Comparison of ENCODE assay signal across 15 mouse cellular contexts in the genomic region with DNA sequence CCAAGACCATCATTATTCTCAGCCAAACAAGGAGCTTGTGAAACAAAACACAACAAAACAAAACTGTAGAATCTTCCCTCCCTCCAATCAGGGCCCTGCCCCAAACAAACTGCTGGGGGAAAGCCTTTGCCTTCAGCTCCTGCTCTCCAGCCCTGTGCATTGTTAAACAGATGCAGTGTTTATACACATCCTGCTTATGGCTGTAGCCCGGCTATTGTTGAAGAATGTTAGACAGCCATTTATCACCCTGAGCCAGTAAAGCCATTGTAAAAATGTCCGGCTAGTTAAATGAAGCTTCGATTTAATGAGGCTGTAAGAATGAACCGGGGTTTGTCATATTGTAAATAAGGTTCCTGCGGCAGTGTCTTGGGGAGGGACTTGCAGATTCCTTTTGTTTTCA.
DNase-seq lines count a peak whose midpoint lies in the region; ATAC-seq and TF ChIP-seq lines count a peak whose summit lies in the region.
"Had no signal": no experiment of that assay in that cellular context is flagged by ENCODE, and none has a peak within 500 bp of the region (broad histone marks: within the 10 kb centered on the region; RNA-seq: fewer than 3 reads in every experiment).

No protein-coding gene starts in this region.

- no peak for DNase-seq in forebrain, embryonic 10.5 days (ENCODE audit: extremely low spot score, low spot score)
- no peak for DNase-seq in forebrain, postnatal 0 days
- DNase-seq in ZHBTc4 (ENCODE audit: low read depth, low spot score), result peak; percentile 77
- no peak for DNase-seq in ovary, adult 18-20 months (ENCODE audit: low spot score)
- no peak for DNase-seq in liver, postnatal 0 days
- DNase-seq in liver, embryonic 11.5 days (ENCODE audit: low spot score), result no peak
- DNase-seq: adrenal gland, postnatal 10 days; cerebellum, adult 11-12 months; gastrocnemius, postnatal 25 days; kidney, postnatal 14 days; thymus, postnatal 14 days had no signal

- H3K9ac ChIP-seq in forebrain, postnatal 0 days, result no peak overlapping the region
- no peak overlapping the region; the same call in 1 of the 2 replicates for H3K9ac ChIP-seq in hindbrain, embryonic 12.5 days
- H3K9ac ChIP-seq in midbrain, embryonic 15.5 days, result no peak overlapping the region
- no peak overlapping the region for H3K9ac ChIP-seq in liver, postnatal 0 days (replicated peaks)
- H3K9ac ChIP-seq in liver, embryonic 11.5 days (ENCODE audit: low read depth, low read length), result no peak overlapping the region
- H3K9ac ChIP-seq: heart, embryonic 15.5 days; liver, embryonic 14.5 days had no signal

- no peaks in the 10 kb centered on the region for H3K9me3 ChIP-seq in forebrain, embryonic 10.5 days
- H3K9me3 ChIP-seq in forebrain, postnatal 0 days (ENCODE audit: low read length), result no peaks in the 10 kb centered on the region
- no peaks in the 10 kb centered on the region for H3K9me3 ChIP-seq in hindbrain, embryonic 12.5 days (replicated peaks)
- H3K9me3 ChIP-seq in midbrain, embryonic 15.5 days, result no peaks in the 10 kb centered on the region
- no peaks in the 10 kb centered on the region for H3K9me3 ChIP-seq in liver, postnatal 0 days (ENCODE audit: low read length)
- H3K9me3 ChIP-seq in liver, embryonic 11.5 days (ENCODE audit: control insufficient read depth, low read length), result no peaks in the 10 kb centered on the region
- H3K9me3 ChIP-seq: heart, embryonic 15.5 days had no signal

- 8% methylated on average over 5 of the region's 5 CpGs for whole genome bisulfite sequencing in forebrain, embryonic 10.5 days
- WGBS in forebrain, postnatal 0 days, result 10% methylated on average over 5 of the region's 5 CpGs
- 16% methylated on average over 5 of the region's 5 CpGs for WGBS in hindbrain, embryonic 12.5 days
- 4% methylated on average over 5 of the region's 5 CpGs for WGBS in midbrain, embryonic 15.5 days
- WGBS in liver, postnatal 0 days (ENCODE audit: insufficient replicate concordance), result 54% methylated on average over 5 of the region's 5 CpGs
- WGBS in liver, embryonic 11.5 days, result 51% methylated on average over 5 of the region's 5 CpGs

- 0 out of 2 replicates have a peak overlapping the region, but pooled peaks have one; percentile 56 for H3K27ac ChIP-seq in forebrain, embryonic 10.5 days
- no peak overlapping the region for H3K27ac ChIP-seq in forebrain, postnatal 0 days (ENCODE audit: low read depth, low read length)
- peak overlapping the region; percentile 57 for H3K27ac ChIP-seq in hindbrain, embryonic 12.5 days
- 0 out of 2 replicates have a peak overlapping the region, but pooled peaks have one; percentile 4 for H3K27ac ChIP-seq in midbrain, embryonic 15.5 days
- H3K27ac ChIP-seq in liver, postnatal 0 days (ENCODE audit: low read depth), result no peak overlapping the region
- no peak overlapping the region for H3K27ac ChIP-seq in liver, embryonic 11.5 days (ENCODE audit: low read depth, low read length)
- H3K27ac ChIP-seq: heart, embryonic 15.5 days; liver, embryonic 14.5 days had no signal

- peaks cover 35% of the 10 kb centered on the region for H3K4me1 ChIP-seq in forebrain, embryonic 10.5 days
- 0 out of 2 replicates have a peak, but pooled peaks cover 4% of the 10 kb centered on the region for H3K4me1 ChIP-seq in forebrain, postnatal 0 days (ENCODE audit: insufficient read depth)
- peaks cover 26% of the 10 kb centered on the region for H3K4me1 ChIP-seq in hindbrain, embryonic 12.5 days
- H3K4me1 ChIP-seq in midbrain, embryonic 15.5 days, result peaks cover 15% of the 10 kb centered on the region
- no peaks in the 10 kb centered on the region for H3K4me1 ChIP-seq in liver, postnatal 0 days (ENCODE audit: insufficient read depth)
- H3K4me1 ChIP-seq in liver, embryonic 11.5 days (replicated peaks; ENCODE audit: control insufficient read depth, insufficient read depth, low read length), result no peaks in the 10 kb centered on the region
- H3K4me1 ChIP-seq: heart, embryonic 15.5 days had no signal

- TF ChIP-seq CTCF in forebrain, postnatal 0 days (IDR thresholded peaks at IDR 0.05; ENCODE audit: low read depth), result no peak
- TF ChIP-seq CTCF in liver, postnatal 0 days (IDR thresholded peaks at IDR 0.05; ENCODE audit: low read depth), result no peak

- no peak for TF ChIP-seq EP300 in liver, postnatal 0 days (IDR thresholded peaks at IDR 0.05; ENCODE audit: low read depth)

- no peak overlapping the region; the same call in 1 of the 2 replicates for H3K4me3 ChIP-seq in forebrain, embryonic 10.5 days
- H3K4me3 ChIP-seq in forebrain, postnatal 0 days (ENCODE audit: low read depth, low read length), result no peak overlapping the region
- H3K4me3 ChIP-seq in hindbrain, embryonic 12.5 days, result no peak overlapping the region
- no peak overlapping the region for H3K4me3 ChIP-seq in midbrain, embryonic 15.5 days
- H3K4me3 ChIP-seq in liver, postnatal 0 days (ENCODE audit: low read depth, low read length), result no peak overlapping the region
- H3K4me3 ChIP-seq in liver, embryonic 11.5 days (ENCODE audit: low read depth, low read length), result no peak overlapping the region
- H3K4me3 ChIP-seq: heart, embryonic 15.5 days had no signal

- H3K4me2 ChIP-seq in forebrain, postnatal 0 days (ENCODE audit: low read depth), result no peak overlapping the region
- peak overlapping the region; percentile 22; the same call in 1 of the 2 replicates for H3K4me2 ChIP-seq in hindbrain, embryonic 12.5 days (replicated peaks)
- no peak overlapping the region for H3K4me2 ChIP-seq in midbrain, embryonic 15.5 days
- H3K4me2 ChIP-seq in liver, postnatal 0 days (ENCODE audit: low read depth, low read length), result no peak overlapping the region
- H3K4me2 ChIP-seq in liver, embryonic 11.5 days, result no peak overlapping the region
- H3K4me2 ChIP-seq: heart, embryonic 15.5 days had no signal

- no peak for ATAC-seq in forebrain, postnatal 0 days
- peak; percentile 80 for ATAC-seq in hindbrain, embryonic 12.5 days (ENCODE audit: low FRiP score)
- ATAC-seq in midbrain, embryonic 15.5 days (replicated peaks), result no peak; the same call in 1 of the 2 replicates
- no peak for ATAC-seq in liver, postnatal 0 days
- no peak for ATAC-seq in liver, embryonic 11.5 days (replicated peaks; ENCODE audit: low FRiP score)

- H3K36me3 ChIP-seq in forebrain, embryonic 10.5 days (replicated peaks), result no peaks in the 10 kb centered on the region
- no peaks in the 10 kb centered on the region for H3K36me3 ChIP-seq in forebrain, postnatal 0 days (ENCODE audit: insufficient read depth)
- no peaks in the 10 kb centered on the region for H3K36me3 ChIP-seq in hindbrain, embryonic 12.5 days
- no peaks in the 10 kb centered on the region for H3K36me3 ChIP-seq in midbrain, embryonic 15.5 days (replicated peaks)
- no peaks in the 10 kb centered on the region for H3K36me3 ChIP-seq in liver, postnatal 0 days (replicated peaks; ENCODE audit: insufficient read depth, low read length)
- no peaks in the 10 kb centered on the region for H3K36me3 ChIP-seq in liver, embryonic 11.5 days (ENCODE audit: control insufficient read depth, insufficient read depth, low read length)
- H3K36me3 ChIP-seq: heart, embryonic 15.5 days had no signal

- peaks cover 13% of the 10 kb centered on the region; the same call in 1 of the 2 replicates for H3K27me3 ChIP-seq in forebrain, embryonic 10.5 days (ENCODE audit: poor library complexity, severe bottlenecking)
- no peaks in the 10 kb centered on the region for H3K27me3 ChIP-seq in forebrain, postnatal 0 days (ENCODE audit: insufficient read depth, low read length)
- H3K27me3 ChIP-seq in hindbrain, embryonic 12.5 days, result peaks cover 7% of the 10 kb centered on the region; the same call in 1 of the 2 replicates
- no peaks in the 10 kb centered on the region for H3K27me3 ChIP-seq in midbrain, embryonic 15.5 days (replicated peaks)
- H3K27me3 ChIP-seq in liver, postnatal 0 days (ENCODE audit: insufficient read depth, low read length), result no peaks in the 10 kb centered on the region
- no peaks in the 10 kb centered on the region for H3K27me3 ChIP-seq in liver, embryonic 11.5 days (replicated peaks; ENCODE audit: control insufficient read depth, insufficient read depth, low read length)

Comparison
In these comparisons a context has a peak if more than half of its experiments do, and no peak if none do; other contexts are left out.
1. H3K27ac ChIP-seq: peak in forebrain, embryonic 10.5 days (single experiment), hindbrain, embryonic 12.5 days (single experiment) and midbrain, embryonic 15.5 days (single experiment); none in forebrain, postnatal 0 days (single experiment), liver, postnatal 0 days (single experiment) and liver, embryonic 11.5 days (single experiment).